Mouse (Mus musculus) layer of hippocampus, adult 9-10 months (tissue): ENCODE measurements around the gene Slc4a8.
A peak's percentile ranks its signal among the peaks of the same experiment; 100 is the strongest.

ENCODE experiments used
- DNase-seq: peaks from one replicate; pipeline ENCODE4 v3.0.0; 2022; ENCODE audit warnings: low spot score

Slc4a8 gene

DNA sequence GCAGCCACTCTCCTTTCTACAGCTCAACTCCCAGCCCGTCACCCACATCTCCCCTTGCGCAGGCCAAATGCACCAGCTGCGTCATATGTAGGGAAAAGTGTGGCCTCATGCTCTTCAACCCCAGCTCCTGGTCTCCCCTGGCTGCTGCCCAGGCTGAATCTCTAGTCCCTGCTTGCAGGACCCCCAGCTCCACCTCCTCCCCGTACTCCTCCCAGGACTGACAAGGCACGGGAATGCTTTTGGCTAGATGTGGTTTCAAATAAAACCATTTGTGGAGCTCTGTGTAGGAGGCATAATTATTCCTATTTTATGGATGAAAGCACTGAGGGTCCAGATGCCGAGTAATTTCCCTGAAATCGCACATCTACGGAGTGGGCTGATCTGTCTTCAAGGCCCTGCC lies 70.6 kb downstream of the Slc4a8 start:
- DNase-seq: peak; percentile 41

DNA sequence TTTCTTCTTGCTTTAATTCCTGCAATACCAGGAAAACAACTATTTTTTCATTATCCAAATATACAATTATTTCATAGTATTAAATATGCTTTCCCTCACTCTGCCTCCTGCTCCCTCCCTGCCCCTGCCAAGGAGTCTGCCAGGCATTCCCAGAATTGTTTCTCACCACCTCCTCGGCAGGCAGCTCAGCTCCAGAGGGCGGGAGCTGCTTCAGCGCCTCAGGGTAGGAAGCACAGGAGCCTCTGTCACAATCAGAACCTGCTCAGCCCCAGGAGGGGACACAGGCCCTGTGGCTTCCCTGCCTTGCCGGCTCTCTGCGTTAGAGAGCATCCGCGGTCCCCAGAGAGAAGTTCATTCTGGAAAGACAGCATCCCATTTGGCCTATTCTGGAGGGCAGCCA lies 71.2 kb downstream of the Slc4a8 start:
- DNase-seq: no peak

DNA sequence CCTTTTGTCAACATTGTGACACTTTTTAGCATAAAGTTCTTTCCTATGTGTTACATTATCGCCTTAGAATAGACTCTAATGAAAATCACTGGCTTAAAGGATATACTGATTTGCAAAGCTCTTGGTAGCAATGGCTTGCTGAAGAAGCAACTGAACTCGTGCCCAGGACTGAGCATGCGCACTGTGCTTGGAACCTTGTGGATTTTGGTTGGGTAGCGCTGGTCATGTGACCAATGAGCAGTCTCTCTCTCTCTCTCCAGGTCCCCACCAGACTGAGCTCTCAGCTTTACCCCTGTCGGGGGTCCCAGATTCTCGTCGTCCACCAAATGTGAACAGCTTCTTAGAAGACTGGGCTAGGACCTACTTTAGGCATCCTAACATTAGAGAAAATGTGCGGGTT lies 75.2 kb downstream of the Slc4a8 start:
- DNase-seq: no peak

GRCm38 (mm10) chr15:100838607-100839207 lies 77.2 kb downstream of the Slc4a8 start:
- DNase-seq: peak; percentile 27

DNA sequence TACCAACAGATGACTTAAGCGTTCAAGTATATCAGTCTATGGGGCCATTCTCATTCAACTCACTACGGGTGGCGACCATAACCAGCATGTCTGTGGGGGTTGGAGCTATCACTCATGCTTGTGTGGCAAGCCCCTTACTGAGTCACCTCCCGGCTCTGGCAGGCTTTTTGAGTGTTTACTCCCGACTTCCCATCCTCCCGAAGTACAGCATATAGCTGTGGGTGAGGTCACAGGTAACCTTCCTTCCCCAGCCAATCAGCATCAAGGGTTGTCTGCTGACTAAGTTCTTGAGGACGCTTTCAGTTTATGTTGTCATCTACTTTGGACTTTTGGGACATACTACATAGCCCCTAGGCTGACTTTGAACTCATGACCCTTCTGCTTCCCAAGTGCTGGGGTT lies 82.8 kb downstream of the Slc4a8 start:
- DNase-seq: no peak

GRCm38 (mm10) chr15:100845049-100845879 lies 83.7 kb downstream of the Slc4a8 start:
- no peak for DNase-seq

- DNase-seq: no peak
Measured at GRCm38 (mm10) chr15:100847193-100847592, 85.6 kb downstream of the Slc4a8 start.

DNA sequence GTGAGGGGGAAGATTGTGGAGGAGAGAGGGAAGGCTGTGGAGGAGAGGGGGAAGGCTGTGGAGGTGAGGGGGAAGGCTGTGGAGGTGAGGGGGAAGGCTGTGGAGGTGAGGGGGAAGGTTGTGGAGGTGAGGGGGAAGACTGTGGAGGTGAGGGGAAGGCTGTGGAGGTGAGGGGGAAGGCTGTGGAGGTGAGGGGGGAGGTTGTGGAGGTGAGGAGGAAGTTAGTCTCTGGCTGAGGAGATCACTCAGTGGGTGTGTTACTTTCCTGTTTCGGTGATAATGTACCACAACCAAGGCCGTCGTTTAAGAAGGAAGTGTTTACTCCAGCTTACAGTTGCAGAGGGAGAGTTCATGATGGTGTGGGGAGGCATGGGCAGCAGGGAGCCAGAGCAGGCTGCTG lies 96.0 kb downstream of the Slc4a8 start:
- no peak for DNase-seq

- DNase-seq: no peak
Measured at GRCm38 (mm10) chr15:100860856-100861255, 99.3 kb downstream of the Slc4a8 start.

GRCm38 (mm10) chr15:100865556-100865955 lies 104.0 kb downstream of the Slc4a8 start:
- DNase-seq: no peak

- DNase-seq: no peak
Measured at GRCm38 (mm10) chr15:100869558-100869957, 108.0 kb downstream of the Slc4a8 start, which contains the start of gene Scn8a. Scn8a (plus strand) TSS chr15:100869858.

DNA sequence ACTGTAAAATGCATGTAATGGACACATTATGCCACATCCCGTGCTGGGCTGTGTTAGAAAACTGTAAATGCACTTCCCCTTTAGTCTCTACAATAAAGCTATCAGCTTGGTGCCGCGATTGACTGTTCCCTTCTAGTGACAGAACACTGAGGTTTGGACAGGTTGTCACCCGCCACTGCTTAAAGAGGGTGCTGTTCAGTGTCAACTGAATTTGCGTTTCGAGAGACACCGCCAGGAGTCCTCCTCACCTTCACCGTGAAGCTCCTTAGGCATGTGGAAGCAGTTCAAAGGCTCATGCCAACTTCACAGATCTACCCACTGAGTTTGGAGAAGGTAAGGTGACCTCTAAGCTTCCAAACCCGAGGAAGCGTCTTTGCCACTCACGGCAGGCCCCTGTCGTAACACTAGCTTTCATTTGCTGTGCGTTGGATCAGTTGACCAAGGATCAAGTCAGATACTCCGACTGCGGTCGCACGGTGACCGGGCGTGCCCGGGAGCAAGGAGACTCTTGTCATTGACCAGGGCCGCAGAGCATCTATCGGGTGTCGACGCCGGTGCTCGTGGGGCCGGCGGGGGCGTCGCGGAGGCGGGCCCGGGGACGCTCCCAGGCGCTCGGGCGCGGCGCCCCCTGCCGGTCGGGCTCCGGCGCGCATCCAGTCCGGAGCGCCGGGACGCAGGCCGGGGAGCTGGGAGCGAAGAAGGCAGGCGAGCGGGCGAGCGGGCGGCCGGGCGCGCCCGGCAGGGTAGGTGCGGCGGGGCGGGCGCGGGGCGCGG lies 108.6 kb downstream of the Slc4a8 start:
- no peak for DNase-seq

- DNase-seq: no peak
Measured at GRCm38 (mm10) chr15:100870775-100871106, 109.2 kb downstream of the Slc4a8 start.

- DNase-seq: no peak
Measured at GRCm38 (mm10) chr15:100871107-100872011, 109.8 kb downstream of the Slc4a8 start.

DNA sequence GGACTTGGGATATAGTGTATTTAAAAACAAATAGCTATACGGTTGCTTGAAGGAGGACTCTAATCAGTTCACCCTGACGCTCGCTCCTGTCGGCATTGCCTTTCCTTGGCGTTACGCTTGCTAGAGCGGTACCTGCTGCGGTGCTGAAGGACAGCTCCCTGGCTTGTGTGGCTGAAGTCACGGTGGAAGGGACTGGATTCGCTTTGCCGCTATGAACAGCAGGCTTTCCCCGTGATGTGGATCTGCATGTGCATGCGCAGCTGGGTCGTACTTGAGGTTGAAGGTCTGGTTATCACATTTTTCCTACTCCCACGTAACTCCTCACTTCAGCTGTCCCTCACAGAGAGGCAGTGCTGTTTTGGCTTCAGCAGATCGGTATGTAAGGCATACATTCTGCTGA lies 111.6 kb downstream of the Slc4a8 start:
- DNase-seq: no peak
